24 mouse cellular contexts compared by ENCODE assay signal in the genomic region with DNA sequence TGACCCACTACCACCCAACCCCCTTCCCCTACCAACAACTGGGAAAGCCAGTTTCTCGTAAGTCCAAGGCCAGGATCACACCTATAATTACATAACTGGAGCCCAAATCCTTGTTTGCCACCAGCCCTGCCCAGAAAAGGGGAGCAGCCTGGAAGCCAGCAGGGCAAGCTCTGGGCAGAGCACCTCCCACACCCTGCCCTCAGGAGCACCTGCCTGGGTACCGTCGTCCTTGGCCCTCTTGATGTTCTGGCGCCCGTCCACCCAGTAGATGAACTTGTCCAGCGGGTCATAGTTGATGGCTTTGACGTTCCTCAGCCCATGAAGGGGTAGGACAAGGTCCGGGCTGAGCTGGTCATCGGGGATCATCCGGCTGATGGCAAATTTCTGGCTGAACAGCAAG. TPM values are rescaled to one million over a fixed set of nuclear protein-coding genes. Genes with fewer than 3 reads are reported as not detected.
A peak's percentile ranks its signal among the peaks of the same experiment; 100 is the strongest.
DNase-seq lines count a peak whose midpoint lies in the region; ATAC-seq and TF ChIP-seq lines count a peak whose summit lies in the region.
"Had no signal": no experiment of that assay in that cellular context is flagged by ENCODE, and none has a peak within 500 bp of the region (broad histone marks: within the 10 kb centered on the region; RNA-seq: fewer than 3 reads in every experiment).

No protein-coding gene starts in this region.

- no peaks in the 10 kb centered on the region for H3K27me3 ChIP-seq in lung, postnatal 0 days (replicated peaks; ENCODE audit: insufficient read depth, low read length)
- H3K27me3 ChIP-seq in stomach, postnatal 0 days (ENCODE audit: control insufficient read depth, insufficient read depth, low read length), result no peaks in the 10 kb centered on the region
- H3K27me3 ChIP-seq: embryonic facial prominence, embryonic 13.5 days; forebrain, embryonic 15.5 days; midbrain, embryonic 15.5 days; neural tube, embryonic 13.5 days; Patski had no signal

- H3K36me3 ChIP-seq in lung, postnatal 0 days (ENCODE audit: insufficient read depth, low read length), result peaks cover 36% of the 10 kb centered on the region; the same call in 1 of the 2 replicates
- peaks cover 18% of the 10 kb centered on the region for H3K36me3 ChIP-seq in stomach, postnatal 0 days (ENCODE audit: control insufficient read depth, insufficient read depth, low read length)

- no peak for TF ChIP-seq CTCF in lung, postnatal 0 days (IDR thresholded peaks at IDR 0.05)
- TF ChIP-seq CTCF in lung, adult 2 months (IDR thresholded peaks at IDR 0.05; ENCODE audit: insufficient read depth, low read length), result no peak
- no peak for TF ChIP-seq CTCF in stomach, postnatal 0 days (IDR thresholded peaks at IDR 0.05; ENCODE audit: low read depth)

- no peak overlapping the region for H3K27ac ChIP-seq in lung, postnatal 0 days (ENCODE audit: low read length)
- peak overlapping the region; percentile 56; the same call in 1 of the 2 replicates for H3K27ac ChIP-seq in stomach, postnatal 0 days (replicated peaks)
- H3K27ac ChIP-seq: embryonic facial prominence, embryonic 13.5 days; forebrain, embryonic 15.5 days; heart, embryonic 10.5 days; hindbrain, embryonic 14.5 days; liver, embryonic 14.5 days; midbrain, embryonic 15.5 days; neural tube, embryonic 13.5 days had no signal

- 68% methylated on average over 10 of the region's 10 CpGs for WGBS in lung, postnatal 0 days
- 83% methylated on average over 10 of the region's 10 CpGs for WGBS in lung, adult 2 months
- WGBS in stomach, postnatal 0 days, result 71% methylated on average over 10 of the region's 10 CpGs

- peak; percentile 26 for DNase-seq in kidney, adult 9 months
- no peak for DNase-seq in kidney, adult 11 months
- peak; percentile 42 for DNase-seq in lung, postnatal 0 days (ENCODE audit: low spot score)
- no peak for DNase-seq in lung, adult 2 months
- DNase-seq in kidney, postnatal 36 days, result peak; percentile 7 to 51
- no peak for DNase-seq in stomach, postnatal 0 days (ENCODE audit: low spot score)
- DNase-seq in left cerebral cortex, postnatal 14 days (ENCODE audit: low spot score in 2 of 2), result no peak
- DNase-seq: cerebellum, adult 18-20 months; cerebellum, postnatal 25 days; heart, postnatal 4 days; retina, postnatal 1 day; right cerebral cortex, postnatal 25 days; spleen, adult 18-20 months; thymus, postnatal 14 days had no signal

- no peaks in the 10 kb centered on the region for H3K9me3 ChIP-seq in lung, postnatal 0 days (ENCODE audit: low read length)
- no peaks in the 10 kb centered on the region for H3K9me3 ChIP-seq in stomach, postnatal 0 days (ENCODE audit: control insufficient read depth, low read length)
- H3K9me3 ChIP-seq: embryonic facial prominence, embryonic 13.5 days; forebrain, embryonic 15.5 days; heart, embryonic 10.5 days; midbrain, embryonic 15.5 days; neural tube, embryonic 13.5 days had no signal

- H3K4me3 ChIP-seq in lung, postnatal 0 days (ENCODE audit: low read depth, low read length), result no peak overlapping the region
- no peak overlapping the region for H3K4me3 ChIP-seq in lung, adult 2 months (replicated peaks; ENCODE audit: extremely low read depth, low read depth, low read length)
- no peak overlapping the region for H3K4me3 ChIP-seq in stomach, postnatal 0 days (ENCODE audit: low read depth, low read length)
- H3K4me3 ChIP-seq: embryonic facial prominence, embryonic 13.5 days; forebrain, embryonic 15.5 days; heart, embryonic 10.5 days; midbrain, embryonic 15.5 days; myocyte; neural tube, embryonic 13.5 days had no signal

- H3K4me1 ChIP-seq in lung, postnatal 0 days (ENCODE audit: insufficient read depth, low read depth, low read length), result no peaks in the 10 kb centered on the region
- no peaks in the 10 kb centered on the region for H3K4me1 ChIP-seq in lung, adult 2 months (ENCODE audit: control insufficient read depth, insufficient read depth, low read length)
- H3K4me1 ChIP-seq in stomach, postnatal 0 days (replicated peaks; ENCODE audit: control insufficient read depth, insufficient read depth), result no peaks in the 10 kb centered on the region
- H3K4me1 ChIP-seq: embryonic facial prominence, embryonic 13.5 days; forebrain, embryonic 15.5 days; midbrain, embryonic 15.5 days; neural tube, embryonic 13.5 days had no signal

- H3K9ac ChIP-seq in lung, postnatal 0 days (replicated peaks; ENCODE audit: low read depth), result no peak overlapping the region
- H3K9ac ChIP-seq in stomach, postnatal 0 days (ENCODE audit: low read length), result no peak overlapping the region
- H3K9ac ChIP-seq: embryonic facial prominence, embryonic 13.5 days; forebrain, embryonic 15.5 days; hindbrain, embryonic 14.5 days; liver, embryonic 14.5 days; midbrain, embryonic 15.5 days; neural tube, embryonic 13.5 days had no signal

- no peak overlapping the region for H3K4me2 ChIP-seq in lung, postnatal 0 days (replicated peaks; ENCODE audit: low read depth, low read length)
- no peak overlapping the region for H3K4me2 ChIP-seq in stomach, postnatal 0 days (replicated peaks; ENCODE audit: low read depth)
- H3K4me2 ChIP-seq: embryonic facial prominence, embryonic 13.5 days; forebrain, embryonic 15.5 days; hindbrain, embryonic 14.5 days; midbrain, embryonic 15.5 days; neural tube, embryonic 13.5 days had no signal

- ATAC-seq in lung, postnatal 0 days, result peak; percentile 64; the same call in 1 of the 2 replicates
- ATAC-seq in stomach, postnatal 0 days (ENCODE audit: low FRiP score, low TSS enrichment), result peak; percentile 44; the same call in 1 of the 2 replicates
- ATAC-seq: forebrain, embryonic 15.5 days; inflammation-experienced regulatory T-cells, adult 6 months; midbrain, embryonic 15.5 days; Patski had no signal

- intact Hi-C loops in left cerebral cortex, postnatal 14 days (cut with DNase I), result no loop called here

- no peak for TF ChIP-seq POLR2A in lung, adult 2 months (IDR thresholded peaks at IDR 0.05; ENCODE audit: borderline replicate concordance, extremely low read depth, low read depth, low read length)

- TF ChIP-seq EP300 in lung, postnatal 0 days (IDR thresholded peaks at IDR 0.05), result no peak
- no peak for TF ChIP-seq EP300 in stomach, postnatal 0 days (optimal IDR thresholded peaks at IDR 0.05)

RNA-seq across cellular contexts. Expression of a gene that starts 34.3 kb away (rescaled TPM):
- polyA plus RNA-seq in lung, postnatal 0 days (2015; fragmentation: Nextera tagmentation; extraction: Ambion mirVana), result 30.6 and 33.6 TPM in 2 replicates
- 43.5 and 55.6 TPM in 2 replicates for polyA plus RNA-seq in lung, adult 2 months (2012; rRNA removed)
- polyA plus RNA-seq in stomach, postnatal 0 days (2015; fragmentation: Nextera tagmentation; extraction: Ambion mirVana), result 18.6 and 20.5 TPM in 2 replicates
- 10 to 100 TPM; 71.8 to 80.5 TPM for total RNA-seq in left cerebral cortex, postnatal 14 days (2021)

Comparison
In these comparisons a context has a peak if more than half of its experiments do, and no peak if none do; other contexts are left out.
1. DNase-seq: peak in kidney, adult 9 months (single experiment), lung, postnatal 0 days (single experiment) and kidney, postnatal 36 days (2 of 2); none in kidney, adult 11 months (single experiment), lung, adult 2 months (single experiment), stomach, postnatal 0 days (single experiment) and left cerebral cortex, postnatal 14 days (0 of 2).